Mouse (Mus musculus) layer of hippocampus, postnatal 25 days (tissue): ENCODE results near the gene Adamts14. TPM values are rescaled to one million over a fixed set of nuclear protein-coding genes. Genes with fewer than 3 reads are reported as not detected.

Experiments
- DNase-seq, 2 experiments: peaks; one replicate each; pipeline ENCODE4 v3.0.0; 2022; ENCODE audit warnings: mixed read lengths in 2 of 2, low spot score in 1 of 2; ENCODE audit errors: extremely low spot score in 1 of 2
- total RNA-seq, 2 experiments: library from RNA; stranded (reverse); gene quantifications; 2 replicates each; pipeline ENCODE4 v1.2.3; 2021

Adamts14 gene
- total RNA-seq, 2 experiments from 2014 or later = 1.3 TPM

DNA sequence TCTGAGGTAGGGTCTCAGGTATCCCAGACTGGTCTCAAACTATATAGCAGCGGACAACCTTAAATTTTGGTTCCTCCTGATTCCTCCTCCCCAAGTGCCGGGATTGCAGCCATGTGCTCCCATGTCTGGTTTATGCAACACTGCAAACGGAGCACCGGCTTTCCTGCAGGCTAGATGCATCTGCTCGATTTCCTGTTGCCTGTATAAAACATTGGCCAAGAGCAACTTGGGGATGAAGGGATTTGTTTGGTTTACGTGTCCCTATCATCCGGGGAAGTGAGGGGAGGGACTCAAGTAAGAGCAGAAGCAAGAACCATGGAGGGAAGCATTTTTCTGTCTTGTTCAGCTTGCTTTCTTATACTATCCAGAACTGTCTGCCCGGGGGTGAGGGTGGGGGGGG lies 78.0 kb downstream of the Adamts14 start:
- DNase-seq = no peak

DNA sequence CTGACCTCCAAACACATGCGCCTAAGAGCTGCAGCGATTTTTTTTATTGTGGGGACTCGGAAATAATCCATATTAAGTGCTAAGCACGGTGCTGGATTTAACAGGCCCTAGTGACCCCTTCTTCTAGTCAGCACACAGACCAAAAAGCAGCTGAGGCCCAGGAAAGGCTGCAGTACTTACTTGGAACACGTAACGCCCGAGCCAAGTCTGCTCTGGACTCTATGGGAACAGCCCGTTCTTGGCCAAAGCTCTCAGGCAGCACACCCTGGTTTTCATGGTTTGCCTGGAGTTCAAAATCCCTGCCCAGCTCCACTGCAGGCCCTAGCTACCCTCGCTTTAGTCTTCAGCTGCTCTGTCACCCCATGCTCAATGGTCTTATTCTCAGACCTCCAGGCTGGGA lies 78.6 kb downstream of the Adamts14 start:
- no peak for DNase-seq

DNA sequence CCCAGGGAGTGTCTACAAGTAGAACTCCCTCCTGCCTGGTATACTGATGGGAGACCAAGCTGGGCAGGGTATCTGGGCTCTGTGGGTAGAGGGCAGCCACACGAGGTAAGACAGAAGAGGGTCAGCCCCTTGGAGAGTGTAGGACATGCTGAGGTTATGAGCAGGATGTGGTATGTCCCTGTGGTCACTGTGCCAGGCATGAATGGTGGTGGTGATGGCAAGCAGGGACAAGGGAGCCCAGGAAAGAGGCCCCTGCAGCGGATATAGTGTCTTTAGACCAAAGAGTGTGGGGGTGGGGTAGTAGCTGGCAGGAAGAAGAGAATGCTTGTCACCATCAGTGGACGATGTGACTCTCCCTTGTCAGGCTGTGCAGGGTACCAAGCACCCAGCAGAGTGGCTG lies 85.2 kb downstream of the Adamts14 start:
- no peak for DNase-seq

DNA sequence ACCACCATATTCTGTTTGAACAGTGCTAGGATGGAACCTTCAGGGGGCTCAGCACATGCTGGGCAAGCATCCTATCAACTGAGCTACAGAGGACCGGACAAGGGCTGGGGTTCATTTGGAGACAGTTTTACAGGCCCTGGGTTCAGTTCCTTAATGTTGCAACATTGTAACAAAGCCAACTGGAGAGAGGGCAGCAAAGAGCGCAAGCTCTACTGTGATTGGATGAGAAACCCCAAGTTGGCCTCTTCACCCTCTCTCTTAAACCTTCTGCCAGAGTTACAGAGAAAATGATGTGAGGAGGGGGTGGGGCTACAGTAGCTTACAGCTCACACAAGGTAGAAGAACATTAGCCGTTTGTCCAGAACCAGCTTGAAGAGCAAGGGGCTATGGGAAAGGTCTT lies 86.2 kb downstream of the Adamts14 start:
- no peak for DNase-seq

DNA sequence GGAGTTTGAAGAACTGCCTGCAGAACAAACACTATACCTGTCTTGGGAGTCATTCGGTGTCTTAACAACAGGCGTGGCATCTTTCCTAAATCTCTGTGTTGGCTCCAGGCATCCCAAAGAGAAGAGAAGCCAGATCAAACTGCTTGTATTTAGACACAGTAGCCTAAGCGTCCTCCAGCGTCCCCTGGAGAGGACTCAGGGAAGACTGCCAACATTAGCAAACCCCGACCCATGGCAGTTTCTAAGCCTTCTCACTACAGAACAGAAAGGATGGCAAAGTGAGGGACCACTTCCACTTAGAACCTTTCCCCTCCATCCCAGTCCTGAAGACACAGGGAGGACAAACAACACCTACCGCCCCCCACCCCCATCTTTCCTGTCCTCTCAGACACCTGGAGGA lies 93.3 kb downstream of the Adamts14 start:
- no peak for DNase-seq

DNA sequence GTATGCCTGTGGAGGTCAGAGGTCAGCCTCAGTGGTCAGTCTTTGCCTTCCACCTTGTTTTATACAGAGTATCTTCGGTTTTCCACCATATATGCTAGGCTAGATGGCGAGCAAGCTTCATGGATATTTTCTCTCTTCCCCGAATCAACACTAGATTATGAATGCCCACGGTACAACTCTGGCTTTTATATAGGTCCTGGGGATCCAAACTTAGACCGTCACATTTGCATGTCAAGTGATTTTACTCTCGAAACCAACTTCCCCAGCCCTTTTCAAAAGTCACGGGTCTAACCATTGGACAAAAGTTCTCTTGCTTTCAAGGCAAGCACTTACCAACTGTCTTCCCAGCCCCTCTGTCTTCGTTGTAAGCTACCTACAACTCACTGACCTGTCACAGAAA lies 94.6 kb downstream of the Adamts14 start:
- DNase-seq = no peak

DNA sequence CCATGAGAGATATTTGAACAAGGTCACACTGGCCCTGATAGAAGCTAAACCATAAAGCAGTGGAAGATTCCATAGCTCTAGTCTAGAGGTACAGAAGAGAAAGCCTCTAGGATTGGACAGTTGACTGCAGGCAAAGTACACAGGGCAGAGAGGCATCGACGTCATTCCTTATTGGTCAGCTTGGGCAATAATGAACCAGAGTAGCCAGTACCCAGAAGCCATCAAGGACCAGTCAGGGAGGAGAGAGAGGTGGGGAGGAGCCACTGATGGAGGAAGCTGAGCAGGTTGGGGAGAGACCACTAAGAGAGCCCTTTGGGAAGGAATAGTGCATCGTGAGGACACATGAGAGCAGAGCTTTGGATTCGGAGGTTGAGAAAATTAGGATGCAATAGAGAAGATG lies 95.5 kb downstream of the Adamts14 start:
- DNase-seq = no peak

DNA sequence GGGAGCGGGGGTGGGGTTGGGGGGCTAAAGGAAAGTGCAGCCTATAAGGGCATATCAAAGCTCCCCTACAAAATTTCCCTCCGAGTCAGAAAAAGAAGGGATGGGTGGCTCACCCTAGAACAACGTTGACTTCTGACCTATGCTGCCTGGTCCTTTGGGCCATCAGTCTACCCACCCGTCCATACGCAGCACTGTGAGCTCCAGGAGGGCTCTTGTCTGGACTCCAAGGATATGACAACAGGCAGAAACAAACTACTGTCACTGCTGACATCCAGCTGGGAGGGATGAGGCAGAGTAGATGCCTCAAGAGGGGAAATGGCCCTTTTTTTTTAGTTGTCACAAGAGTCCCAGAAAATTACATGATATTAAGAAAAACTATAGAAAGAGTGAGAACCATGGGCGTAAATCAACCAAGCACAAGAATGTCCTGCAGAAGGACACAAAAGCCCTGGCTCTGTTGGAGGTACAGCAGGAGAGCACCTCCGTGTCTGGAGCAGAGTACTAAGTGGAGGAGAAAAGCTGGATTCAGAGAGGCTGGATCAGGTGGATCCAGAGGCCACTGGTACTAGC lies 96.9 kb downstream of the Adamts14 start:
- no peak for DNase-seq

DNA sequence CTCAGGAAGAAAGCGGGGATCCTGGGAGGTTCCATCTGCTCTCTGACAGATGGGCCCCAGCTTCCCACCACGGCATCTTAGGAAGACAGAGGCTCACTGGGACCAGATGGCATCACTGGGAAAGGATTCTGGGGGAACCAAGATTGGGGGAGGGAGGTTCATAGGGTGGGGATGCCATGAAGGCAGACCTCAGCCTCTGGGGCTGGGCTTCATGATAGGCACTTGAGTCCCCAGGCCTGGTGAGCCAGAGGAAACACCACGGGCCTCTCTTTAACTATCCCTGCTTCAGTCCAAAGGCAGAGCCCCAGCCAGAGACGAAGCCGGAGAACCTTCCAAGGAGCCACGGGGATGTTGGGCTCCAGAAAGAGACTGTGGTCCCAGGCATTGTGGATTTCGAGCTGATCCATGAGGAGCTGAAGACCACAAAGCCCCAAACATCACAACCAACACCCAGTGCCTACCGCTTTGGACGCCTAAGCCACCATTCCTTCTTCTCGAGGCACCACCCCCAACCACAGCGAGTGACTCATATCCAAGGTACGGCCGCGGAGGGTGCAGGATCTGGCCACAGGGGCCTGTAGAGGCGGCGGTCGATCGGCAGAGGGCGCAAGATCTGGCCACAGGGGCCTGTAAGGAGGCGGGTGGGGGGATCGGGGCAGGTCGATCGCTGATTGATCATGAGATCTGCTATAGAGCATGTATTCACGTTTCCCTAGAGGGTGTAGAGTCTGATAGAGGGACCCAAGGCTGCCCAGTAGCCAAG lies 97.6 kb downstream of the Adamts14 start:
- peak; percentile 36 to 41 for DNase-seq

DNA sequence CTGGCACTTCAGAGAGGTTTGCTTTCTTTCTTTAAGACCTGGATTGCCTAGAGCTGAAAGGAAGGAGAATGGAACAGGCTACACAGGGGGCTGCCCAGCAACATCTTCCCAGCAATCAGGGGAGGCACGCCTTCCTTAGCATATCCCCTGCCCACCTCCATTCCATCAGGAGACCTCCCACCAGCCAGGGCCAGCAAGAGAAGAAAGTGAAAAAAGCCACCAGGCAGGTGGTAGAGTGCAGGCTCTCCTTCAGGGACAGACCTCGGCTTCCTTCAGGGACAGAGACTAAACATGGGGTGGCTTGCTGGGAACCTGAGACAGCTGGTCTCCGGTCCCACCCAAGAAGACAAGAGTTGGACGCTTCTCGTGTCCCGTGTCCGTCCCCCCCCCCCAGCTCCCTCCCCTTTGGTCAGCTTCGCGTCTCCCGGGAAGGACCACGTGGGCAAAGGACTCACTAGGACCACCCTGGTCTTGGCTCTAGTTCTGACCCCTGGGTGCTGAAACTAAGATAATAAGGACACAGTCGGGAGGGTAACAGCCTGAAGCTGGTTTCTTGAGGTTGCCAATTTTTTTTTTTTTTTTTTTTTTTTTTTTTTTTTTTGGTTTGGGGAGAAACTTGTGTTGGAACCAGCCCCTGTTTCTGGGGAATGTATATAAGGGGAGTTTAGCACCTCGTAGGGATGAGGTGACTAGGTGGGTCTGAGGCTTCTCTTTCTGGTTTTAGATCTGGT lies 98.4 kb downstream of the Adamts14 start:
- DNase-seq = no peak

DNA sequence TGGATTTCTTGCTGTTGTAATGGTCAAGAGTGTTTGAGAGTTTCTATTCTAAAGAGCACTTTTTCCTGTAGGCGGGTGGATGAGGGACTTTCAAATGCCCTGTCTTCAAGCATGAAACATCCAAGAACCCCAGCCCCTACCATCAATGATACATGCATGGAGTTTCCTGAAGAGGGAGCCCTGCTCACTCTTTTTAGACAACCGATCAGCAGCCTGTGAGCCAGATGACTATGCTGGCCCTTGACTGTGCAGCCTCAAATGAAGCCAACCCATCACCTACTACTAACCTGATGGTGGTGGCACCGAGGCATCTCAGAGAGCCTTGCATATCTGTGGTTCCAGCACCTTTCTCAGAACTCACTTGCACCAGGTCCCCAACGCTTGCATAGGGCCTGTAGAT lies 100.7 kb downstream of the Adamts14 start:
- DNase-seq = no peak

DNA sequence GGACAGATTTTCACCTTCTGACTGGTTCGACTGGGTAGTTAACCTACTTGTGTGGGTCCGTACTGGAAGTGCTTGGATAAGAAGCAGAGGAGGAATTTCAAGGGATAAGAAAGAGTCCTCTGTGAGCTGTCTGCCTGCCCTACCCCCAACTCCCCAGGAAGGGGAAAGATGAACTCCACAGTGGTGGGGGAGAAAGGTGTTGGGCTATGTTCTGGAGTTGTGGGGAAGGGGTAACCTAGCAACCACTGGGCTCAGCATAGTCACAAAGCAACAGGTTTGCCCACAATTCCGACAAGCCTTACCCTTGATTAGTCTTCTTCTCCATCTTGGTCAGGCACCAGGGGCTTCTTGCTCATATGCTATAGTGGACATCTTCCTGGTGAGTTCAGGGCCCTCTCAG lies 101.6 kb downstream of the Adamts14 start, which contains the start of gene Tbata:
Gene Tbata, plus strand, starts transcription at position 301 of the 400 bp plus-strand sequence.
- DNase-seq = no peak

DNA sequence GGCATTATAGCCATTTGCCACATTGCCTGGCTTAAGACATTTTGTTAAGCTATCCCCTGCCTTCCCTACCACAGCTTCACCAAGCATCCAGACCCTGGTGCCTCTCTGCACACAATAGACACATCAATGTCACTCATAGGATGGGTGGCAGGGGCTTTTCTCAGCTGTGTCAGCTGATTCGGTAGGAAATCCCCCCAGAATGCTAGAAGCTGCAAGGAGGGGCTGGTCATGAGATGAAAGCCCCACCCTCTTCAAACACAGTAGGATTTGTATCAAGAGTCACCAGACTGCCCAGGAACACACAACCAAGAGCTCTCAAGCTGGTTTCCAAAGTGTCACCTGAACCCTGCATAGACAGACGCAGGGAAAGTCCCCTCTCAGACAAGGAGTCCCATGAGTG lies 104.8 kb downstream of the Adamts14 start:
- DNase-seq = no peak

DNA sequence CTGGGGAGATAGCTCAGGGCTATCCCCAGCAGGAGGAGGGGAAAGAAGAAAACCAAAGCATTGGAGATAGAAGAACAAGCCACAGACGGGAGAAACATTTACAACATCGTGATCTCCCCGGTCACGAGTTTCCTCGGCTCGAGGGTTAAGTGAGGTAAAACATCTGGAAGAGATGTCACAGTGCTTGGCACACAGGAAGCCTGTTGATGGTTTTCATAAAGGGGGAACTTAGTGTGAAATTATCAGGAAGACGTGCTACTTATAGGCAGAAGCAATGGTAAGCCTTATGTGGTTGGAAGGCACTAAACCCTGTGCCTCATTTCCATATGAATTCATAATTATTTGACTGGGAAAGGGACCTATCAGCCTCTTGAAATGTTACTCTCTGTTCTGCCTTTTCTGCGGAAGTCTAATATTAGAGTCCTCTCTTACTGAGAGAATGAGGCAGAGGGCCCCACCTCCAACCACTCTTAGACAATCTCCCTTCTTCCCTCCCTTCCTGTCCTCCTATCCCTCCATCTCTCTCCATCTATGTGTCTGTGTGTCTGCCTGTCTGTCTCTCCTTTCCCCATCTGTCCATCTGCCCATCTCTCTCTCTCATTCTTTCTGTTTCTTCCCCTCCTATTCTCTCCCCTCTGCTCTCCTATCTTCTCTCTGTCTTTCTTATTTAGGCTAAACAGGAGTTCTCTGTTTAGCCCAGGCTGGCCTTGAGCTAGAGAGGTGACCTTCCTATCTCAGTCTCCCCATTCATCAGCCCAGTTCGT lies 105.7 kb downstream of the Adamts14 start:
- no peak for DNase-seq

DNA sequence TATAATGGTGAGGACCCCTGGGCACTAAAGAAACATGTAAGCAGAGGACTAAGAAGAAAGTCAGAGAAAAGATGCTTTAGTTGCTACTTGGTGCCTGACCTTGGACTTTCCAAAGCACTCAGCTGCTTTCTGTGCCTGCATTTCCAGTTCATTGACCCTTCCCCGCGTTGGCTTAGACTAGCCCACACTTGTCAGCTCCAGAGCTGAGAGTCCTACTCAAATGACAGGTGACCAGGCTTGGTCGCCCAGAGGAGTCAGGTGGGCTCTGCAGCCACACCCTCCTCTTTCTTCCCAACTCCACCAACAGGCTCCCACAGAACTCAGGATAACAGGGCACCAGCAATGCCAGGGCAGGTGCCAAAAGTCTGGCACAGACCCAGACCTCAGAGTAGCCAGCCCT lies 110.9 kb downstream of the Adamts14 start:
- DNase-seq = no peak

DNA sequence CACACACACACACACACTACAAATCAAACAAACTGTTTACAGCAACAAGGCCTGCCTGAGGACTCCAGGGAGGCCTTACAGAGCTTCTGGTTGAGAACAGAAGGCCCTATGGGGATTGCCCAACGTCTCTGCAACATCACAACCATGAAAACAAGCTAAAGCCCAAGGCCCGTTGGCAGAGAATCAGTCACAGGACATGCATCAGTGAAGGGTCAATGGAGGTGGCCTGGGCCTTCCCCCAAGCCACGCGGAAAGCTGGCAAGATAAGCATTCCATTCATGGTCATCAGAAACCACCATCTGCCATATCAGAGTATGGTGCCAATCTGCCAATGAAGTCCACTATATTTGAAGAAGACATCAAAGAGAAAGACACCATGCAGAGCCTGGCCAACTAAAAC lies 112.6 kb downstream of the Adamts14 start:
- no peak for DNase-seq

DNA sequence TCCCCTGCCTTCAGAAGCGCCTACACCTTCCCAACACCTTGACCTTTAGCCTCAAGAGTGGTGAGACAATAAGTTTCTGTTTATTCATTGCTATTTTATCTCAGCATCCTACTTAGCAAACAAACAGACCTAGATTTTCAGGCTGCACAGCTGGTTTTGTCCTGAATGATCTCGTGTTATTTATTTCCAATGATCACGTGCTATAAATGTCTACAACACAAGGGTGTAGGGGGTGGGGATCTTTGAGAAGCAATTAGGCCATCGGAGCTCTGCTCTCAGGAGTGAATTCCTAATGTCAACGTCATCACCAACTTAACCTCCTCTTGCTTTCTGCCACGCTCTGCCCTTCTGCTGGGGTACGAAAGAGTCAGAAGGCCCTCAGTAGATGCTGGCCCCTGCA lies 113.1 kb downstream of the Adamts14 start:
- DNase-seq = no peak

DNA sequence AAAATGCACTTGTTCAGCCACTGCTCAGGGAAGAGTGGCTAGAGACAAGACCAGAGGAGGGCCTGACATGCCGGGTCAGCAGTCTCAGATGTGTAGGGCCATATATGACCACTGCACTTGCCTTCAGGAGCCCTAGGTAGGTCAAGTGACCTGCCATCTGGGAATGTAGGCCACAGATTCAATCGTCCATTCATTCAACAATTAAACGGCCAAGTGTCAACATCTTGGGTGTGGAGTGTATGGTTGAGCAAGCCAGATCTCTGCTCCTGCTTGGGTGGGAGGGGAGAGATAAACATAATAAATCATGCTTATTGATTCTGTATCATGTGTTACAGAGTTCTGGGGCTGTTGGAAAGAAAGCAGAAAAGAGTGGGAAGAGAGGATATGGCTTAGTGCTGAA lies 114.6 kb downstream of the Adamts14 start:
- DNase-seq = no peak

DNA sequence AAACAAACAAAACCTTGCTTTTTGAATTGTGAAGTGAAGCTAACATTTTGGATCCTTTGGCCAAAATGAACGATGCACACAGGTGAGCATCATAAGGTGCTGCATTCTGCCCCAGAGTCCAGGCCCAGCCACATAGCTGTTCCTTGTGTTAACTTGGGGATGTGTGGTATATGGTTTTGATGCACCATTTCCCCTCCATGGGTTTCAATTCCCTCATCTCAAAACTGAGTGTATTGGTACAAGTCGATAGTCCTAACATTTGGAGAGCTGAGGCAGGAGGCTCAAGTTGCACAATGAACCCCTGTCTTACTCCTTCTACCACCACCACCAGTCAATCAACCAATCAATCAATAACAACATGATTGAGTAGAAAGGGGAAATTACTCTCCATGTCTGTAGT lies 116.8 kb downstream of the Adamts14 start:
- DNase-seq = no peak

DNA sequence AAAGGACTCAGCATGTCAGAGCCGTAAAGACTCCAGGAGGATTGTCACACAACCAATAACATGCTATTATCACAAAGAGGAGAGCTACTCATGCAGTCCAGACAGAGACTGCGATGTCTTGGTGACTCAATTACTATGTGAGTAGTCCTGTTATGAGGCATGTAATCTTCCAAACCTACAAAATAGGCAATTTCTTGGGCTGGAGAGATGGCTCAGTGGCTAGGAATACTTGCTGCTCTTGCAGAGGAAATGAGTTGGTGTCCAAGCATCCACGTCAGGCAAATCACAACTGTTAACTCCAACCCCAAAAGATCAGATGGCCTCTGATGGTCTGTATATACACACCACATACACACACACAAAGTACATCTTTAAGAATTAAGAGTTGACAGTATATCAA lies 117.6 kb downstream of the Adamts14 start:
- no peak for DNase-seq

DNA sequence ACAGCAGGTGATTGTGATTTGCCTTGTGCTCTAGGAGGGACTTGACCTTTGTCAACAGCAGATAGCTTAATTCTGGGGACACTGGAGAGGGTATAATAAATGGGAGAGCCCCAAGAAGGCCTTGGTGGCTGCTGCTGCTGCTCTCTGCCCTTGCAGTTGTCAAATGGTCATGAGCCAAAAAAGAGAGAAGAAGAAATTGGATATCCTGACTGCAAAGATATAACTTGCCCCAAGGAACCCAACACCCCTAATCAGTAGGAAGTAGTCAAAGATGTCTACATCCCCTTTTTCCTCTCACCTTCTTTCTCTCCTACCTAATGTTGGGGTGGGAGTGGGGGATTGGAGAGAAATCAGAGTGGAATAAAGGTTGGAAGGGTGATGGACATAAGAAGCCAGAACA lies 121.1 kb downstream of the Adamts14 start:
- DNase-seq = no peak
